Mouse (Mus musculus) heart, embryonic 14.5 days (tissue): Measurements from ENCODE around the gene Pih1d1. TPM values are rescaled to one million over a fixed set of nuclear protein-coding genes. Genes with fewer than 3 reads are reported as not detected.

Experiments used
- ATAC-seq: fragments of 200-750 bp; cut with Nextera tagmentation; 2 replicates; pipeline ENCODE4 v1.8.0; 2017; ENCODE audit warnings: low read depth, moderate TSS enrichment; ENCODE audit not compliant: insufficient number of reproducible peaks, insufficient read depth, low FRiP score
- H3K27ac ChIP-seq, 2 experiments: fragments of 200-500 bp in 1 of 2; fragments of 300-500 bp in 1 of 2; sonication (generic) in 1 of 2; replicated peaks in 1 of 2; 2 replicates each; pipeline ENCODE4 v1.5.1; 2012 to 2014; ENCODE audit warnings: low read depth in 2 of 2, low read length in 2 of 2, control low read depth in 1 of 2, mild to moderate bottlenecking in 1 of 2, mixed read lengths in 1 of 2; ENCODE audit not compliant: control insufficient read depth in 1 of 2, insufficient read depth in 1 of 2
- H3K27me3 ChIP-seq: fragments of 300-500 bp; sonication (generic); 2 replicates; pipeline ENCODE4 v1.6.1; 2014; ENCODE audit warnings: mild to moderate bottlenecking, low read length, control low read depth; ENCODE audit not compliant: control insufficient read depth, insufficient read depth
- H3K36me3 ChIP-seq: fragments of 300-500 bp; sonication (generic); 2 replicates; pipeline ENCODE4 v1.6.1; 2014; ENCODE audit warnings: mild to moderate bottlenecking, control low read depth, low read length, mixed read lengths; ENCODE audit not compliant: control insufficient read depth, insufficient read depth
- H3K4me1 ChIP-seq, 2 experiments: fragments of 200-500 bp in 1 of 2; fragments of 300-500 bp in 1 of 2; sonication (generic) in 1 of 2; 2 replicates each; pipeline ENCODE4 v1.6.1; 2012 to 2014; ENCODE audit warnings: low read length in 2 of 2, control low read depth in 1 of 2, mixed read lengths in 1 of 2; ENCODE audit not compliant: control insufficient read depth in 2 of 2, insufficient read depth in 2 of 2
- H3K4me2 ChIP-seq: fragments of 300-500 bp; sonication (generic); 2 replicates; pipeline ENCODE4 v1.6.1; 2014; ENCODE audit warnings: mild to moderate bottlenecking, low read length
- H3K4me3 ChIP-seq, 2 experiments: fragments of 200-500 bp in 1 of 2; fragments of 300-500 bp in 1 of 2; sonication (generic) in 1 of 2; 2 replicates each; pipeline ENCODE4 v1.5.1; 2012 to 2014; ENCODE audit warnings: low read length in 2 of 2, mild to moderate bottlenecking in 2 of 2, control low read depth in 1 of 2, low read depth in 1 of 2, moderate library complexity in 1 of 2; ENCODE audit not compliant: control insufficient read depth in 1 of 2, insufficient read depth in 1 of 2
- H3K9ac ChIP-seq: fragments of 300-500 bp; sonication (generic); 2 replicates; pipeline ENCODE4 v1.6.1; 2014; ENCODE audit warnings: mild to moderate bottlenecking, low read length
- H3K9me3 ChIP-seq: fragments of 300-500 bp; sonication (generic); 2 replicates; pipeline ENCODE4 v1.6.1; 2016; ENCODE audit warnings: low read length, control low read depth; ENCODE audit not compliant: control insufficient read depth
- WGBS: fragments of 180-500 bp; shearing (Covaris S2); extraction: QIAGEN DNeasy Blood & Tissue Kit; methylation state at CpG from one replicate; pipeline ENCODE4 v1.1.7; 2014; 5-methylcytosine and 5-hydroxymethylcytosine counted together
- polyA plus RNA-seq: library from polyadenylated mRNA; unstranded; fragments of >200 nt; fragmentation: Nextera tagmentation; extraction: Ambion mirVana; gene quantifications from 2 replicates; pipeline ENCODE4 v1.2.1, GENCODE M21; 2014

Gene Pih1d1
- polyA plus RNA-seq, 1 experiment from 2014 or later = 94.5 TPM

DNA sequence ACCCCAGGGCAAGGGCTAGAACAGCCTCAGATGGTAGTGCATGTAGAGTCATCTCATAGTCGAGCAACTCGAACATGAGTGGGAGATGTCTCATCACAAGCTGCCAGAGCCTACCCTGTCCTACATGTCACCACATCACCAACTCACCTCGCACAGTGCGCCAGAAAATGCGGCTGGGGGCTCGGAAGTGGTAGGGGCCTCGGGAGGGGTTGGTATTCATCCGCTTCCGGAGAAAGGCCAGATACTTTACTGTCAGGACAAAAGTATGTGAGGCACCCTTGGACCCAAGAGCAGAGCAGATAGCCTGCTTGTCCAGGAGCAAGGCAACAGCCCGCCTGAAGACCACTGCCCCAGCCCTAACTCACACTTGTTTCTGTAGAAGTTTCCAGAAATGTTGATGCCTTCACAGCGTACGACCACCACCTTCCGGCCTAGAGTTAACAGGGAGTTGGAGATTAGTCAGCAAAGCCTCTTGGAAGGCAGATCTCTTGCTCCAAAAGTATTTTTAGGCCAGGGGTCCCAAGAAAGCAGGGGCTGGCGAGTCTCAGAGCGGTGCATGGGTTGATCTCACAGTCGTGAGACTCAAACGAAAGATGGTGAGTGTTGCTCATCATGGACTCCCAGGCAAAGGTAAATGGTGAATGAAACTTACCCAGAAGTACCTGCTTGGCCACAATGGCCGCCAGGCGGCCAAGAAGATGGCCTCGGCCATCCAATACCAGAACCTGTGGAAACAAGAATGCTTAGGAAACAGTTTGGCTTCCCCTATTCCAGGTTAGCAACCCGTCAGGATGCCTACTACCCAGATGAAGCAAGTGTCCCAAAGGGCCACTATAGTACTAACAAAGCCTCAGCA, 27.0 kb upstream of the Pih1d1 start:
- Histone ChIP-seq H3K27ac (peak overlapping the region; percentile 84 to 91), H3K4me1 (peaks cover 24 to 37% of the 10 kb centered on the region in 2 experiments), H3K9ac (peak overlapping the region; percentile 99), H3K36me3 (peaks cover 42% of the 10 kb centered on the region), H3K4me2 (peak overlapping the region; percentile 92), H3K27me3 (no peaks in the 10 kb centered on the region), H3K4me3 (peak overlapping the region; percentile 65 to 93), H3K9me3 (no peaks in the 10 kb centered on the region)
- 23% methylated on average over 21 of the region's 21 CpGs for WGBS
- ATAC-seq = no peak

DNA sequence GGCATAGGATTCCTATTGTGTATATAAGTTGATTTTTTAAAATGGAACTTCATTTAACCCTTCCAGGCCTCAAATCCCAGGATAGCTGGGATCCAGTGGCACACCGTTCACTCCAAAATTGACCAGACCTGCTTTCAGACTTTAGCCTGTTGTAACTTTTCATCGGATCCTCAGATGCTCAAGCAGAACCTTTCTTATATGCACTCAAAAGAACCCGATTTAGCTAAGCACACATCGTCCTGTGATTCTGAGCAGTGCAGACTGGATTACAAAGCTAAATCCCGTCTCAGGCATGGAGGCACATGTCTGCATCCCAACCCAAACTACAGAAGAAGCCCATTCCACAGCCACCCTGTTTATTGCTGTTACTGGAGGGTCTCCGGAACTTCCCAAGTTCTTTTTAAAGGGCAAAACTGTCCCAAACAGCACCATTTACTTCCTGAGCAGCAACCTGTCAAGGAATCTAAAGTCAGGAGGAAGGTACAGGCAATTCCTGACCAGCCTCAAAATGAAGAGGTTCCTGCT, 26.3 kb upstream of the Pih1d1 start:
- Histone ChIP-seq H3K36me3 (peaks cover 35% of the 10 kb centered on the region), H3K4me3 (peak overlapping the region; percentile 65 to 93), H3K4me2 (peak overlapping the region; percentile 92), H3K27ac (peak overlapping the region; percentile 84 to 91), H3K4me1 (peaks cover 24 to 32% of the 10 kb centered on the region in 2 experiments), H3K27me3 (no peaks in the 10 kb centered on the region), H3K9me3 (no peaks in the 10 kb centered on the region), H3K9ac (peak overlapping the region; percentile 99)
- ATAC-seq = no peak
- WGBS = 3% methylated on average over 6 of the region's 6 CpGs

DNA sequence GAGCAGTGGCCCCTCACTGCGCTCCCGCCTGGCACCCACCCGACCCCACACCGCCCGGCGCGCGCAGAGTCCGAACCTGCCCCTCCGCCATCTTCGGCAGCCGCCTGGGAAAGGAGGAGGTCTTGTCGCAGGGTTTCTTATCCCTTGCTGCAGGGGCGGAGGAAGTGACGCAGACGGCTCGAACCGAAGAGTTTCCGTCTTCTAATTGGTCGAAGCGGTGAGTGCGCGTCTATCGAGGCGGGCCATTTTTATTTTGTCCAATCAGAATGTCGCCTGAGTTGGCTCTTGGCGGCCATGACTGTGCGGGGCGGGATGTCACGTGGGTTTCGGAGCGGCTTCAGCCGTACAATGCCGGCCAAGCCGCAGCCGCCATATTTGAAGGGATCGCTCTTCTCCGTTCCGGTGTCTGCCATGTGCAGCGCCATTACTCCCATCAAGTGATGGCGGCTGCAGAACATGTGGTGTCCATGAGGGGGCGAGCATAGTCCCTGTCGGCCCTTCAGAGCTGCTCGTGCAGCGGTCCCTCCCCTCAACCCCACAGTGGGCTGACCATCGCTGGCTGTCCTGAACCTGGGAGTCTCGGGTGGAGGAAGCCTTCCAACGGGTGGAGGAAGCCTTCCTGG, 25.4 kb upstream of the Pih1d1 start, which contains the start of gene Rpl13a:
Gene Rpl13a (minus strand): TSS at position 138 of the 623 bp plus-strand sequence.
- Histone ChIP-seq H3K4me2 (peak within 1 kb of the TSS; percentile 92), H3K27ac (peak within 1 kb of the TSS; percentile 92 to 95), H3K9ac (peak within 1 kb of the TSS; percentile 99), H3K27me3 (no peaks in the 10 kb centered on the region), H3K36me3 (peaks cover 29% of the 10 kb centered on the region), H3K9me3 (no peaks in the 10 kb centered on the region), H3K4me1 (peaks cover 20 to 25% of the 10 kb centered on the region in 2 experiments), H3K4me3 (peak within 1 kb of the TSS; percentile 65 to 93)
- WGBS = under 1% methylated on average over 48 of the region's 48 CpGs
- ATAC-seq = peak; percentile 92

DNA sequence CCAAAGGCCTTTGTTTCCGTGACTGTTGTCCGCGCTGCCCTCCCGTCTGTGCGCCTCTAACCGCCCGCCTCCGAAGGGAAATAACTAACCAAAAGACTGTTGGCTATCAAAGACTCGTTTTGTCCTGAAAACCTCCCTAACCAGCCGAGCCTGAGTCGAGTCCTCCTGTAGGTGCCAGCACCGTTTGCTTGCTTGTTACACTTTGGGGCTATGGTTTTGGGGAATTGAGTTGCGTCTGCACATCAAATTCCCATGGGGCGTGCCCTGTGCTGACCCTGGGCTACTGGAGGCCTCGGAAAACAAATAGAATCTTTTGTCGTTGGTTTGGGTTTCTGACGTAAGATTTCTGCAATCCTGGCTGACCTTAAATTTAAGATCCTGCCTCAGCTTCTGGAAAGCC, 24.8 kb upstream of the Pih1d1 start:
- peak; percentile 0; the same call in 1 of the 2 replicates for ATAC-seq
- 1% methylated on average over 17 of the region's 17 CpGs for WGBS
- Histone ChIP-seq H3K4me3 (peak overlapping the region; percentile 65 to 87), H3K4me2 (peak overlapping the region; percentile 70), H3K4me1 (peaks cover 20 to 25% of the 10 kb centered on the region in 2 experiments), H3K27ac (peak overlapping the region; percentile 92 to 95), H3K27me3 (no peaks in the 10 kb centered on the region), H3K36me3 (peaks cover 29% of the 10 kb centered on the region), H3K9ac (peak overlapping the region; percentile 82), H3K9me3 (no peaks in the 10 kb centered on the region)

DNA sequence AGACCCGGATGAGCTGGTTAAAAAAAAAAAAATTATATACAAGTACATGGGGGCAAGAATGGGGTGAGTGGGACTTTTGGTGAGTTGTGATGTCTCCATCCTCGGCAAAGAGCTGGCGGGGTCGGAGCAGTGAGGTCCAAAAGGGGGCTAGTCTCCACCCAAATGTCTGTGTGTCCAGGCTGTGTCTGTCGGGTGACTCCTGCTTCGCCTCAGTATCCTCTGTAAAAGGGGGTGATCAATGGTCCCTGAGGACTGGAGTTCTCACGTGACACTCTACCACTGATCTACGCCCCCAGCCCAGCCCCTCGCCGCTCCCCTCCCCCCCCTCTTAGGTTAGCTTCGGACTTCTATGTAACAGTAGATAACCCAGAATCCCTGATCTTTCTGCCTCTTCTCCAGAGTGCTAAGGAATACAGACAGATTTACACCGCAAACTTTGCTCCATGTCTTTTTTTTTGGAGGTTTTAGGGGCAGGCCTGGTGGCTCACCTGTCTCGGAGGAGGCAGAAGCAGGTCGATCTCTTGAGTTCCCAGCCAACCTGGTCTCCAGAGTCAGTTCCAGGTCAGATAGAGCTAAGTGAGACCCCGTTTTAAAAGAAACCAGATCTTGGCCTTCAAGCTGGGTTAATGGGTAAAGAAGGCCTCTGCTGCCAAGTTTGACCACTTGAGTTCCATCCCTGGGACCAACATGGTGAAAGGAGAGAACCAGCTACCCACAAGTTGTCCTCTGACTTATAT, 24.2 kb upstream of the Pih1d1 start:
- Histone ChIP-seq H3K9me3 (no peaks in the 10 kb centered on the region), H3K4me1 (peaks cover 18 to 23% of the 10 kb centered on the region in 2 experiments), H3K27me3 (no peaks in the 10 kb centered on the region), H3K36me3 (peaks cover 26% of the 10 kb centered on the region), H3K27ac (peak overlapping the region in 1 of 2 experiments; percentile 92; a peak in 1 of 4 replicates), H3K9ac (peak overlapping the region; percentile 82; the same call in 1 of the 2 replicates), H3K4me3 (peak overlapping the region in 1 of 2 experiments; percentile 65; a peak in 1 of 4 replicates), H3K4me2 (peak overlapping the region; percentile 70)
- no peak for ATAC-seq
- 54% methylated on average over 15 of the region's 15 CpGs for WGBS

- no peak overlapping the region for H3K4me3 ChIP-seq
- H3K27ac ChIP-seq = no peak overlapping the region
- no peak for ATAC-seq
- H3K4me2 ChIP-seq = no peak overlapping the region
- H3K4me1 ChIP-seq = peaks cover 11 to 23% of the 10 kb centered on the region in 2 experiments
- peaks cover 7% of the 10 kb centered on the region for H3K36me3 ChIP-seq
- peak overlapping the region; percentile 22 for H3K9ac ChIP-seq
- peaks cover 6% of the 10 kb centered on the region; the same call in 1 of the 2 replicates for H3K27me3 ChIP-seq
- no peaks in the 10 kb centered on the region for H3K9me3 ChIP-seq
- whole genome bisulfite sequencing = 65% methylated on average over 10 of the region's 11 CpGs
Observed at GRCm38 (mm10) chr7:45131850-45132249, 22.3 kb upstream of the Pih1d1 start.
